Mouse (Mus musculus): ENCODE measurements around the gene Lrrc46.

Gene Lrrc46

DNA sequence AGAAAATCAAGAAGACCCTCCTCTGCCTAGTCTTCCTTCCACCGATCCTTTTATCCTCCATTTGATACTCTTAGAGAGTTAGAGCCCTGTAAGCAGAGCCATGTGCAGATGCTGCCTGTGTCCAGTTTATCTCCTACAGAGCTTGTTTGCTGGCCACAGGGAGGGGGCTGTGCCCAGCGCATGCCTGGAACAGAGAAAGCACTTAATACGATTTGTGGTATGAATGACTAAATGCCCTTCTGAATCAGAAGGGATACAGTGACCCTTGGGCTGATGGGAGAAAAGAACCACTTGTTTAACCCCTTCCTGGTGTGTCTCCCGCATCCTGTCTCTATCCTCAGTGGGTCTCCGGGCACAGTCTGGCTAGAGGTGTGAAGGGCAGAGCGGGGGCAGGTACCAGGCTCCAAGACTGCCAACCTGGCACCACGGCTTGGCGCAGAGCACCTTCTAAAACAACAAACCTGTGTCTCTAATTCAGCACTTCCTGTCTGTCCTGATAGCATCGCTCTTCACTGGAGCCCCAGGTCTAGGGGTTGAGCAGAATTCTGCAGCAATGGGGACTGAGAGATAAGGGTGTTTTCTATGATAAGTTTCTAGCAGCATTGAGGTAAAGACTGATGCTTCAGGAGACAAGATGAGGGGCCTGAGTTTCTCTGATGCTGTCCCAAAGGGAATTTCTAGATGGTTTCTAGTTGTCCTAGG lies 34.0 kb downstream of the Lrrc46 start:
- DNase-seq, result no peak

DNA sequence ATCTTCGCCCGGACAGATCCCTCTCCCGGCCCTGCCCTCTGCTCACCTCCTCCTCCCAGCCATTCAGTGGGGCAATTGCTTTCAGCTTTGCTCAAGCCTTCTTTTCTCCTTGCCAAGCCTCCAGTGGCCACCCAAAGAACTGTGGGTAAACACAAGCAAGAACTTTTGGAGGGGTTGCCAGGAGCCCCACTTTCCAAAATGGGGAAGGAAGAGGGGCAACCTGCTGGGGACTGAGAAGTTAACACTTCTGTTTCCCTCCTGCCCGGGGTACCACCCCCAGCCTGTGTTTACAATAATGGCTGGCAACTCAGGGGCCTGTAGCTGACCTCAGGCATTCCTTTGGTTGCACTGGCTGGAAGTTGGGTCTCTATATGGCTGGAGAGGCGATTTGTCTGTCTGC lies 38.0 kb downstream of the Lrrc46 start:
- DNase-seq, result no peak

DNA sequence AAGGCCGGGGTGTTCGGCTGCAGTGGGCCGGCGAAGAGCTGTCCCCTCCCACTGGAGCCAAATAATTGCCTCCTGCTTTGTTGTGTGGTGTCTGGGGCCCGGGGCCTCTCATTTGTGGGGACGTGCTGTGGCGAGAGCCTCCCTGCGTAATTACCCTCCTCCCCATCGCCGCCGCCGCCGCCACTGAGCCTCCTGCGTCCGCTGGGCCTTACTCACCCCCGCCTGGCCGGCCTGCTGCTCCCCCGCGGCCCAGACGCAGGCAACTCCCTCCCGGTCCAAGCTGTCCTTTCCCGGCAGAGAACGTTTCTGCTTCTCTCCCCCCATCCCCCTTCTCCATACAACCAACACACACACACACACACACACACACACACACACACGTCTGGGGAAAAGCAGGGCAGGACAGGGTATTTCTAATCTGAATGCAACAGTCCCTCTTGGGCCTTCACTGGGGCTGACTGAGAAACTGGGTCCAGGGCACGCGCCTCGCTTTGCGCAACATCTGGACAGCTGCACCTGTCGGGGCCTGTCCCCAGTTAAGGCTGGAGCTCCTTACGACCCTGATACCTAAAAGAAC lies 43.7 kb downstream of the Lrrc46 start:
- peak; percentile 37 for DNase-seq

DNA sequence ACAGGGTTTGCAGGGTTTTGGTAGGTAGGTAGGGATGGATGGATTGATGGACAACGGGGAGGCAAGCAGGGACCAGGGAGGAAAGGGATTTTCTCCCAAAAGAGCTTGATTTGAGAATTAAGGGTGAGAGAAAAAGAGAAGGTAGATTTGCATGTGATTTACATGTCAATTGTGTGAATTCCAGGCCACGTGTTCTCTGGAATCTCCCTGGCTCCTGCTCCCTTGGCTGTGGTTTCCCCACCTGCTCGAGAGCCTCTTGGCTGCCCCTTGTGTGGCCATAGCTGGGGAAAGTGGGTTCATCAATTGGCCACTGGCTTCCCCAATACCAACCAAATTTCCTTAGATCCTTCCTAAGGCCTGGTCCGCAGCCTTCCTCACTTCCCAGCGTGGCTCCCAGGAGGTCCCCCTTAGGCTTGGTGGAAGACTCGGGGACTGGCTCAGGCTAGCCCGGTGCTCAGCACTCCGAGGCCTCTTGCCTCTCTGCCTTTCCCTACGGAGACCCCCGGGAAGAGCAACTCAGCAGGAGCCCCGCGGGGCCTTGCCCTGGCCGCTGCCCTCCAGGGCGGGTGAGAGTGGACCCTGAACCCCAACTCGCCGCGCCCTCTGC lies 44.3 kb downstream of the Lrrc46 start:
- DNase-seq, result no peak

DNA sequence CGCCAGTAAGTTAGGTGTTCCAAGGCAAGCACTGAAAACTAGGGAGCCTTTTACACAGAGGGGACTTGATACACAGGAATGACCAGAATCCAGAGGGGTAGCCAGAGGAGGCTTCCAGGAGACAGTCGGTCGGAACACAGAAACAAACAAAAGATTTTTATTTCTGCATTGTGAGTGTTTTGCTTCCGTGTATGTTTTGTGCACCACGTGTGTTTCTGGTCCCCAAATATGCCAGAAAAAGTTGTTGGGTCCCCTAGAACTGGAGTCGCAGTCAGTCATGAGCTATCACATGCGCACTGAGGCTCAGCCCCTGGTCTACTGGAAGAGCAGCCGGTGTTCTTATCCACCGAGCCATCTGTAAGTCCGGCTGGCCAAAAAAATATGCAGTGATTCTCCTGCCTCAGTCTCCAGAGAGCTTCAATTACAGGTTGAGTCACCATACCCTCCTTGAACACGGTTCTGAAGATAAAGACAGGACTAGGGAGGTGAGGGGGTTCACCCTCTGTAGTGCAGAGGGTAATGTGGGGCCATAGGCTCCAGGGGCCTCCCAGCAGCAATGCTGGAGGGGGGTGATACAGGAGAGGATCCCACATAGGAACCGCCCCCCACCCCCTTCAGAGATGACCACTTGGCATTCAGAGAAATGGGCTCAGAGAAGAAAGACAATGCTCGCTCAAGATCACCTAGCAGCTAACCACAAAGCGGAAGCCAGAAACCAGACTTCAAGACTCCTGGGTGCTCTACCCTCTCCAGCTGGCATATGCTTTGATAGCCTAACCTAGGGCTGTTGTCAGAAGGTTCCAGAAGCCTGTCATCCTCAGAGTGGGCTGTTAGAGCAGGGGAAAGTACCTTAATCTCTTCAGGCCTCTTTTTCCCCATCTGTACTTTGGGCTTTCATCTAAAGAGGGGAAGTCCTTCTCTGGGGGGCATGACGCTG lies 45.1 kb downstream of the Lrrc46 start:
- DNase-seq, result no peak

DNA sequence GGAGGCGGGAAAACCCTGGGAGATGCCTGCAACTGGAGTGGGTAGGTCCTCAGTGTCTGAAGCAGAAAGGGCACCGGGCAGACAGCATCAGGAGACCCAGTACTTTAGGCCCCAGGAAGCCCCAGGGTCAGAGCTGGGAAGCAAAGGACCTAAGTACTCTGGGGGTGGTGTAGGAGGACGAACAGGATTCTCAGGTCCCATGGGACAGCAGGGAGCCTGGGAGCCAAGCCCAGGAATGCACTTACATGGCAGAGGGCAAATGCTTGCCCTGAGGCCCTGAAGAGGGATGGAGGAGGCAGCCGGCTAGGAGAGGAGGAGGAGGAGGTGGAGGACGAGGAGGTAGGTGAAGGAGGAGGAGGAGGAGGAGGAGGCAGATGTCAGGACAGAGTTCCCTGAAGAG lies 46.2 kb downstream of the Lrrc46 start:
- no peak for DNase-seq

DNA sequence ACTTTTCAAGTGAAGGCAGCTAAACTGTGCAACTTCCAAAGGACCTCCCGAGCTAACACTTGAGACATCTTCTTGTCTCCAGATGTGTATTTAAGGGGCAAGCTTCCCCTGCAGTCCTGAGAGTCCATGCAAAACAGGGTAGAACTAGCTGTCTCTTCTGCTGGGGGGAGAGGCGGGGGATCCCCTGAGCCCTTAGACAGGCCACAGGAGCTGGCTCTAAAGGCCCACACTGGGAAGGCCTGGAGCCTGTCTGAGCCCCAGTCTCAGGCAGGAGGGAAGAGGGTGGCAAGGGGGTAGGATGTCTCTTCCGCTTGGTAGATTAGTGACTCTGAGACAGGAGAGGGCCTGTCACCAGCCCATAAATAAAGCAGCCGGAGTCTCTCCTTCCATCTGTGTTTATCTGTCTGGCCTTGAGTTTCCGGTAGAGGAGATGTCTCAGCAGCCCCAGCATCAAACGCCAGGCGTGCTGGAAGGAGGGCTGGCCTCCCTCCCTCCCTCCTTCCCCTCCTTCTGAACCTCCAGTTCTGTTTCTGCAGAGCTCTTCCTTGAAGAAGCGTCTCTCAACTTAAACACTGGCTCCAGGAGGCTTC lies 48.4 kb downstream of the Lrrc46 start:
- no peak for DNase-seq

DNA sequence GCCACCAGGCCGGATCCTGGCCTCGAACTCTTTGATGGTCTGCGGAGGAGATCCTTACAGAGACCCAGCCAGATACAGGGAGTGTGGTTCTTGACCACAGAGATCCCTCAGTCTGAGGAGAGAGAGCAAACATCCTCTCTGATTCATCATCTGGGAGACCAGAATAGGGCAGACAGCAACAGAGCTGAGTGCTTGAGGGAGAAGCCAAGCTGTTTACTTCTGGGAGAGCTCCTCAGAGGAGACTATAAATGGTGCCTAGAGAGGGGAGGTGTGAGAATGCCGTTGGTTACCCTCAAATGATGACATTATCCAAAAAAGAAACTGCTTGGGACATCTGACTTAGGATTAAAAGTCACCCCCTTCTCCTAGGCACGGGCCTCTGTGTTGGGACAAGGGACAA lies 49.7 kb downstream of the Lrrc46 start:
- no peak for DNase-seq

DNA sequence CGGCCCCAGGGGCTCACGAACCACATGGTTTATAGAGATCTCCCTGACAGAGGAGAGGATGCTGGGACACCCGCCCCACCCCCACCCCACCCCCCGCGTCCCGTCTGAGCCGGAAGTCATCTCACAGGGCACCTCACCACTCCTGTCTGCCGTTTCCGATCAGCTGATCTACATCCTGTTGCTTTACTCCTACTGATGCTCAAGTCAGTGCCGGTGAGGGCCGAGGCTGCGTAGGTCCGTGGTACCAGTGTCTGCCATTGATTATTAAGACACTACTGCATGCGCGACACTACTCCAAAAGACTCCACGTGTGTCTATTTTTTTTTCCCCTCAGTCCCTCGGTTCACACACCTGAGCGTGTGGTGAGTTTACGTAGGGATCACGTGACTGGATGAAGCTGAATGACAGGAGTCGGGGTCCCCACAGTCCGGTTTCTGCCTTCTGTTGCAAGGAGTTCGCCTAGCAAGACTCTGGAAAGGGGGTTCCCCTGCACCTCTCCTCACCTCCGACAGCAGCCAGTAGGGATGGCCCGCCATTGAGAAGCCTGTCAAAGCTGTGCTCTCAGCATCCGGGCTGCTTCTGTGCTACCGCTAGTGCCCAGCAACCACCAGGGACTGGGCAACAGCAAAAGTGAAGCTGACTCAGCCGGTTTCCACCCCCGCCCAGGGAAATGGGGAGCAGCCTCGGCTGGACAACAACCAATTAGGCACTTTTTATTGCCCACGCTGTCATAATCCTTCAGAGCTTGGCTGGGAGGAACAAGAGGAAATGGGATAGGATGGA lies 53.1 kb downstream of the Lrrc46 start:
- no peak for DNase-seq

DNA sequence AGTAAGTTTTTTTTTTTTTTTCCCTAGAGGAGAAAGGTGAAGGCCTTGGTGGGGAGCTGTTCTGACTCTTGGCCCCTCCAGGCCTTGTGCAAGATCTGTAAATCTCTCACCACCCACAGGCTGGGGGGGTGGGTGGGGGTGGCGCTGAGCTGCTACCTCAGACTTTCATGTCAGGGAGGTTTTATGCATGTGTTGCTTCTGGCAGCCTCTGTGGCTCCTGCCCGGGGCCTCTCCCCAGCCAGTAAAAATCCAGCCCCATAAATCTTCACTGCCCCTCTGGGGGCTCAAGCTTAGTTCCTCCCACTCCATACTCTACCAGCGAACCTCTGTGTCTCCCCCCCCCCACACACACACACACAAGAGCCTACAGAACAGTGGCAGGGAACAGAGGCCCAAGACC lies 54.7 kb downstream of the Lrrc46 start:
- DNase-seq, result no peak

DNA sequence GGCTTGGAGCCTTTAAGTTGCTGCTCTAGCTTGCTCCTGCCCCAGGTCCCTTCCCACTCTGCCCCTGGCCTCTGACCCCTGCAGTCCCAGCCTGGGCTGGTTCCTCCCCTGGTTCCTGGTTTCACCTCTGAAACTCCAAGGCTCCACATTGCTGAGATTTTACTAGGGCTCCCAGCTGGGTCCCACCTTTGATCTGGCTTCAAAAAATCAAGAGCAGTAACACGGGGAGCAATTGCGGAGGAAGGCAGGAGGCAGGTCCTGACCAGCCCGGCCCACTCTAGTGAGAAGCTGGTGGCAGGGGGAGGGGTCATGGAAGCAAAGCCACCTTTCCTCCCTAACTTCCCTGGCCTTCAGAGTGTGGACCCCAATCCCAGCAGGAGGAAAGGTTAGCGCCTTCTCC lies 56.3 kb downstream of the Lrrc46 start:
- DNase-seq, result no peak

Data from right cerebral cortex, postnatal 14 days (tissue).